Mouse (Mus musculus) limb, embryonic 11.5 days (tissue): Measurements from ENCODE around the gene Coro1c. TPM values are rescaled to one million over a fixed set of nuclear protein-coding genes. Genes with fewer than 3 reads are reported as not detected.

ENCODE experiments used
- ATAC-seq: fragments of 200-750 bp; cut with Nextera tagmentation; 2 replicates; pipeline ENCODE4 v1.8.0; 2017; ENCODE audit warnings: low read depth; ENCODE audit not compliant: insufficient number of reproducible peaks, low FRiP score, low TSS enrichment
- DNase-seq: peaks from one replicate; pipeline ENCODE4 v3.0.0-alpha.2; 2015; ENCODE audit warnings: low spot score
- H3K27ac ChIP-seq: fragments of 300-500 bp; sonication (generic); replicated peaks from 2 replicates; pipeline ENCODE4 v1.5.1; 2014; ENCODE audit warnings: low read depth, mild to moderate bottlenecking, low read length
- H3K27me3 ChIP-seq: fragments of 300-500 bp; sonication (generic); 2 replicates; pipeline ENCODE4 v1.6.1; 2014; ENCODE audit warnings: mild to moderate bottlenecking, low read length, mixed read lengths; ENCODE audit not compliant: control insufficient read depth, insufficient read depth
- H3K36me3 ChIP-seq: fragments of 300-500 bp; sonication (generic); 2 replicates; pipeline ENCODE4 v1.6.1; 2014; ENCODE audit warnings: mild to moderate bottlenecking, low read length, moderate library complexity, mixed read lengths; ENCODE audit not compliant: control insufficient read depth, insufficient read depth
- H3K4me1 ChIP-seq: fragments of 300-500 bp; sonication (generic); 2 replicates; pipeline ENCODE4 v1.6.1; 2014; ENCODE audit warnings: low read length, mixed read lengths; ENCODE audit not compliant: control insufficient read depth, insufficient read depth
- H3K4me2 ChIP-seq: fragments of 300-500 bp; sonication (generic); 2 replicates; pipeline ENCODE4 v1.6.1; 2014; ENCODE audit warnings: low read depth, mild to moderate bottlenecking, moderate library complexity; ENCODE audit not compliant: severe bottlenecking
- H3K4me3 ChIP-seq: fragments of 300-500 bp; sonication (generic); 2 replicates; pipeline ENCODE4 v1.5.1; 2014; ENCODE audit warnings: low read depth, low read length
- H3K9ac ChIP-seq: fragments of 300-500 bp; sonication (generic); 2 replicates; pipeline ENCODE4 v1.6.1; 2014; ENCODE audit warnings: mild to moderate bottlenecking, low read length
- H3K9me3 ChIP-seq: fragments of 300-500 bp; sonication (generic); 2 replicates; pipeline ENCODE4 v1.6.1; 2016; ENCODE audit warnings: low read length; ENCODE audit not compliant: control insufficient read depth
- WGBS: fragments of 180-500 bp; shearing (Covaris S2); extraction: QIAGEN DNeasy Blood & Tissue Kit; methylation state at CpG from one replicate; pipeline ENCODE4 v1.1.7; 2014; 5-methylcytosine and 5-hydroxymethylcytosine counted together
- polyA plus RNA-seq: library from polyadenylated mRNA; unstranded; fragments of >200 nt; fragmentation: Nextera tagmentation; extraction: Ambion mirVana; gene quantifications from 2 replicates; pipeline ENCODE4 v1.2.1, GENCODE M21; 2014

Coro1c gene
- polyA plus RNA-seq, 1 experiment from 2014 or later: 94.9 TPM

DNA sequence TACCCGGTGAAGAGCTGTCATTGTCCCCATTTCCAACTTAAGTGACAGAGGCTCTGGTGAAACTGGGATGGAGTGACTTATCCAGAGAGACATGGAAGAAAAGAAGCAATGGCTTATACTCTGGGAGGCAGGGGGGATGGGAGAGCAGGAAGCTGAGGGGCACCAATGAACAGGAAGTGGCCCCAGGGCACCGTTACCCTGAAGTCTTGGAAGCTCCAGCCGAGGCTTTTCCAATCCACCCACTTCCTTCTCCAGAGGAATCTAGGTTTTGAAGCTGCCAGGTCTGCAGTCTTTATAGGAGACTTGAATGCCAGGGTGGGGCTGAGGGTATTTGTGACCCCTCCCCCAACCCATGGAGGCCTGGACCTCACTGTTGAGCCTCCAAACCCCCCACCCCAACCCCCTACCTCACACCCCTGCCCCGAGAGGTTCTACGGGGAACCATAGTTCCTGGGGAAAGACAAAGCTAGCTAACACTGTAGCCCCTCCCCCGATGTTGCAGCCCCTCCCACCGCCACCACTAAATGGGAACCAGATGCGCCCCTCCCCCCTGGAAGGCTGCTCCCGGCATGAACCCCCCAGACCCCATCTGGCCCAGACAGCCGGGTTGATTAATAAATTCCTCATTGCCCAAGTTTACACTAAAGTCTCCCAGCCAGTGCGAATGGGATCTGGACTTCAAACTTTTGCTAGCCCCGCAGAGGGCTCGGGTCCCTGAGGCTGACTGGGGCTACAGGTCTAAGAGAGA lies 112.0 kb downstream of the Coro1c start:
- Histone ChIP-seq H3K4me3 (peak overlapping the region; percentile 57), H3K27ac (peak overlapping the region; percentile 97), H3K36me3 (peaks cover 14% of the 10 kb centered on the region), H3K9ac (peak overlapping the region; percentile 22), H3K27me3 (no peaks in the 10 kb centered on the region), H3K9me3 (no peaks in the 10 kb centered on the region), H3K4me1 (peaks cover 64% of the 10 kb centered on the region), H3K4me2 (peak overlapping the region; percentile 91)
- 3% methylated on average over 13 of the region's 13 CpGs for WGBS
- ATAC-seq: peak; percentile 61
- DNase-seq: peak; percentile 98

Other genes starting within 250 kb of the Coro1c start
- gene 1700069L16Rik, start 184.0 kb downstream of the Coro1c start, polyA plus RNA-seq: not detected in 2 replicates
- gene Ficd, start 173.0 kb downstream of the Coro1c start, polyA plus RNA-seq: 3.5 and 3.7 TPM in 2 replicates
- 64.6 and 78.0 TPM in 2 replicates for gene Sart3, start 136.2 kb downstream of the Coro1c start, polyA plus RNA-seq
- gene Iscu, start 136.0 kb downstream of the Coro1c start, polyA plus RNA-seq: 106 and 112 TPM in 2 replicates
- 112 and 131 TPM in 2 replicates for gene Tmem119, start 108.2 kb downstream of the Coro1c start, polyA plus RNA-seq
- 0.79 and 1.6 TPM in 2 replicates for gene Selplg, start 76.1 kb downstream of the Coro1c start, polyA plus RNA-seq
- 27.3 and 28.1 TPM in 2 replicates for gene Ssh1, start 85.1 kb upstream of the Coro1c start, polyA plus RNA-seq
- gene Dao, start 94.9 kb upstream of the Coro1c start, polyA plus RNA-seq: not detected in 2 replicates
- gene Usp30, start 156.7 kb upstream of the Coro1c start, polyA plus RNA-seq: 11.7 and 13.3 TPM in 2 replicates
- 0.24 TPM in 1 of 2 replicates, not detected in the other for gene Svop, start 182.8 kb upstream of the Coro1c start, polyA plus RNA-seq
- 13.4 and 14.6 TPM in 2 replicates for gene Alkbh2, start 219.5 kb upstream of the Coro1c start, polyA plus RNA-seq
- gene Ung, start 221.6 kb upstream of the Coro1c start, polyA plus RNA-seq: 41.8 and 52.8 TPM in 2 replicates
- gene Acacb, start 237.8 kb upstream of the Coro1c start, polyA plus RNA-seq: 2.1 and 4.5 TPM in 2 replicates